Mouse (Mus musculus) left cerebral cortex, postnatal 10 days (tissue): ENCODE measurements around the gene Nuak1. TPM values are rescaled to one million over a fixed set of nuclear protein-coding genes. Genes with fewer than 3 reads are reported as not detected.
"Not testable (repeated sequence)": the region's sequence is repeated elsewhere in the genome, so short reads cannot be mapped to it uniquely, and the experiment has no call there.

Source experiments
- DNase-seq, 2 experiments: peaks; one replicate each; pipeline ENCODE4 v3.0.0; 2021 to 2022; ENCODE audit warnings: low spot score in 2 of 2, mixed read lengths in 1 of 2; ENCODE audit errors: extremely low spot score in 1 of 2
- intact Hi-C: fragments of 180-260 bp; cut with DNase I; formaldehyde crosslinking; loops from one replicate; pipeline ENCODE4 v1.15.1; 2025
- total RNA-seq, 2 experiments: library from RNA; stranded (reverse); gene quantifications; 2 replicates each; pipeline ENCODE4 v1.2.3; 2021

Nuak1 gene
- total RNA-seq: 10 to 100 TPM; 47.7 to 55.0 TPM

DNA sequence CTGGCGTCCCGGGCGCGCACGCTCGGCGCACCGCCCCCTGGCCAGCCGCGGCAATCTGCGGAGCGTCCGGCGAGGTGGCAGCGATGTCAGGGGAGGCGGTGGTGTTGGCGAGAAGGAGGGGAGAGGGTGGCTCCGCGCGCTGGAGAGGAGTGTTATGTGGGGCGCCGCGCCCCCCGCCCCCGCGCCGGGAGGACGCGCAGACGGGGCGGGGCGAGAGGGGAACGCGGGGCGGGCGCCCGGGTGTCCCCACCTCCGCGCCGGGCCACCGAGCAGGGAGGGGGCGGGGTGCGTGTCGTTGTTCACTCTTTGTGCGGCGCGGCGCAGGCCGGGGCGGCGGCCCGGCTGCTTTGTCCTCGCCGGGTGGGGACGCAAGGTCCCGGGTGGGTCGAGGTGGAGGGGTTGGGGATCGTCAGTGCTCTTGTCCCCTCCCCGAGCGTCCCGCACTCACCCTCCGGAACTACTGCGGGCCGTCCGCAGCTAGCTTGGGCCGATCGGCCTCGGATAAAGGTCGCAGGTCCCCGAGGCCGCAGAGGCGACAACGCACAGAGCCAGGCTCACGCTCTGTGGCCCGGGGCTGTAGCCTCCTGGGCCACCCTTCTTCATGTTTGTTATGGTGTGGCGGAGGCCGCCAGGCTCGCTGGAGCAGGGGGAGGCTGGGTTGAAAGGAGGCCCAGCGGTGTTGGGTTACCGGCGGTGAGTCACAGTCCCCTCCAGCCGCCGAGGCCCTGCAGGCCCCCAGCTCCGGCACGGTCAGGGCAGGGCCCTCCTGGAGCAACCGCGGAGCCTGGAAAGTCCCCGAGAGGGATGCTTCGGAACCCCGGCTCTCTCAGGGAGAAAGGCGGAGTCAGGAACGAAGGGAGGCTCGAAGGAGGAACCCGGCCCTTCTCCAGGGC, at the start of gene Nuak1:
Gene Nuak1 (minus strand): TSS at position 57 of the 893 bp plus-strand sequence.
- DNase-seq: peak; percentile 83 to 95
- intact Hi-C loops: loop anchor here (10.0 kb wide), 2 partner anchors 276 to 376 kb away; no protein-coding TSS in a partner anchor

DNA sequence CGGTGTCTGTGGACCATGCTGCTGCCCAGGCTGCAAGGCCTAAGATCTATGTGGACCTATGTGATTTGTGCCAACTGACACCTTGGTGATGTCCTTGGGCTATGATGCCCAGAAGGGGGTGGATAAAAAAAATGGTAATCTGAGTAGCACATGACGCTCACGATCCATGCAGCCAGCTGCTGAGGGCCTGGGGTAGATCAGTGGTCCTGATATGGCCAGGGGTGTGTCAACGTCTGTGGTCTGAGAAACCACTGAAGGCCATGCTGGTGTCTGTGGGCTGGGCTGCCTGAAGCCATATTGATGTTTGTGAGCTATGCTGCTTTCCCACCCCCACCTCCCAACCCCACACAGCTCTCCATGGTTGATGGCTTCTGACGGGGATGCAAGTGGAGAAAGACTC, 49.7 kb upstream of the Nuak1 start:
- no peak for DNase-seq
- intact Hi-C loops: no loop called here

GRCm38 (mm10) chr10:84488315-84488714, 47.9 kb upstream of the Nuak1 start:
- intact Hi-C loops: no loop called here
- peak in 1 of 2 experiments; percentile 54 for DNase-seq

DNA sequence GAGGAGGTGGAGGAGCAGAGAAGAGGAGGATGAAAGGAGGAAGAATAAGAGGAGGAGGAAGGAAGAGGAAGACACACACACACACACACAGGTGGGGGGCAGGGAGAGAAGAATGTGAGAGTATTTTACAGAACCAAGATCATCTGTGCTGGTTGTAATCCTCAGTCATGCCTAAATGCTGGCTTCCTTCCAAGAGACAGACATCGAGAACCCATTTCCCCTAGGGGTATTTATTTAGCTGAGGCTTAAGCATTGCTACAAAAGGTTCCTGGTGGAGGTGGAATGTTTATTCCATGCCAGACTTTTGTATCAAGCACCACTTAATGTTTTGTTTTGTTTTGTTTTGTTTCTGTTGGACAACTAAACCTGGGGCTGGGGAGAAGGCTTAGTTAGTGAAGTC, 44.3 kb upstream of the Nuak1 start:
- intact Hi-C loops: no loop called here
- no peak for DNase-seq

DNA sequence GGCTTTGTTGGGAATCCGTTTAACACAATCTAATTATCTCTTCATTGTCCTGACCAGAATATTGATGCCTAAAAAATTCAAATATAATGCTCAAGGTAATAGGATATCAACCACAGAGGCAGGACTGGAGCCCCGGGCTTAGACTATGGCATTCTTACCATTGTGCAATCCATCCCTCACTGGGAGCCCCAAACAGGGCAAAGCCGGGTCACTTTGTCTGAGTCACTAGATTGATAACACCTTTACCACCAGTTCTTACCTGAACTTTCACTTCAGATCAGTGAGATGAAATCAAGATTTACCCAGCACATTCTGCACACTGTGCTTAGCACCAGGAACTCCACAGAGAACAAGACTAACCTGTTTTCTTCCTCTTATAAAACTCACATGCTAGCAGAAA, 43.2 kb upstream of the Nuak1 start:
- intact Hi-C loops: no loop called here
- no peak for DNase-seq

DNA sequence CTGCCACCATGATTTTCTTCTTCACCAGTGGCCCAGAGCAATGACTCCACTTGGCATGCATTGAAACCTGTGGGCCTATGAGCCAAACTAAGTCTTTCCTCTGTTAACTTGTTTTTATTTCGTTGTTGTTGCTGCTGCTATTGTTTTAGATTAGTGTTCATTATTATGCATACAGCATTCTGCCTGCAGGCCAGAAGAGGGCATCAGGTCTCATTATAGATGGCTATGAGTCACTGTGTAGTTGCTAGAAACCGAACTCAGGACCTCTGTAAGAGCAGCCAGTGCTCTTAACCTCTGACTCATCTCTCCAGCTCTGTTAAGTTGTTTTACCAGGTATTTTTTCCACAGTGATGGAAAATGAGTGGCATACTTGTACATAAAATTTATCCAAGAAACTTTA, 42.7 kb upstream of the Nuak1 start:
- DNase-seq: no peak
- intact Hi-C loops: no loop called here

- DNase-seq, intact Hi-C loops: not testable (repeated sequence)
Measured at GRCm38 (mm10) chr10:84482418-84482817, 42.0 kb upstream of the Nuak1 start.

GRCm38 (mm10) chr10:84481327-84481671, 40.9 kb upstream of the Nuak1 start:
- intact Hi-C loops: no loop called here
- no peak for DNase-seq

- intact Hi-C loops: no loop called here
- DNase-seq: no peak
Measured at GRCm38 (mm10) chr10:84480667-84481326, 40.4 kb upstream of the Nuak1 start.

- intact Hi-C loops: no loop called here
- no peak for DNase-seq
Measured at GRCm38 (mm10) chr10:84480146-84480545, 39.7 kb upstream of the Nuak1 start.

- peak in 1 of 2 experiments; percentile 25 for DNase-seq
- intact Hi-C loops: no loop called here
Measured at GRCm38 (mm10) chr10:84477613-84478076, 37.2 kb upstream of the Nuak1 start.

- DNase-seq: no peak
- intact Hi-C loops: no loop called here
Measured at GRCm38 (mm10) chr10:84477045-84477612, 36.7 kb upstream of the Nuak1 start.

GRCm38 (mm10) chr10:84467555-84468164, 27.3 kb upstream of the Nuak1 start:
- DNase-seq: no peak
- intact Hi-C loops: no loop called here

- no peak for DNase-seq
- intact Hi-C loops: no loop called here
Measured at GRCm38 (mm10) chr10:84465511-84465910, 25.1 kb upstream of the Nuak1 start.

- DNase-seq: no peak
- intact Hi-C loops: no loop called here
Measured at GRCm38 (mm10) chr10:84460420-84461101, 20.2 kb upstream of the Nuak1 start.

DNA sequence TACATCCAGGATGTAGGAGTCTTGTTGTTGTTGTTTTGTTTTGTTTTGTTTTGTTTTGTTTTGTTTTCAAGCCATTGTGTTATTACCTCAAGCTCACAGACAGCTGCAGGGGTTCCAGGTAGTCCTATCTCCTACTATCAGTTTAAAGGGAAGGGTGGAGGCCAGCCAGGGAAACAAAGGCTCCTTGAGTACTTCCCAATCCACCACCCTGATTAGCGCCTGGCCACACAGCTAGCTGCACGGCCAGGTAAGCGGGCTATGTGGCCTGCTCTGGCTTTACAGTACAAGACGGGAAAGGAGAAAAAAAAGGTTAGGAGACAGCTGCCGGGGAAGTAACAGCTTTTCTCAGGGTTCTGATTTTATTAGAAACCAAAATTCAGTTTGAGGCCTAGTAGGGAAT, 17.7 kb upstream of the Nuak1 start:
- DNase-seq: no peak
- intact Hi-C loops: no loop called here

GRCm38 (mm10) chr10:84457539-84457938, 17.1 kb upstream of the Nuak1 start:
- intact Hi-C loops: no loop called here
- no peak for DNase-seq

DNA sequence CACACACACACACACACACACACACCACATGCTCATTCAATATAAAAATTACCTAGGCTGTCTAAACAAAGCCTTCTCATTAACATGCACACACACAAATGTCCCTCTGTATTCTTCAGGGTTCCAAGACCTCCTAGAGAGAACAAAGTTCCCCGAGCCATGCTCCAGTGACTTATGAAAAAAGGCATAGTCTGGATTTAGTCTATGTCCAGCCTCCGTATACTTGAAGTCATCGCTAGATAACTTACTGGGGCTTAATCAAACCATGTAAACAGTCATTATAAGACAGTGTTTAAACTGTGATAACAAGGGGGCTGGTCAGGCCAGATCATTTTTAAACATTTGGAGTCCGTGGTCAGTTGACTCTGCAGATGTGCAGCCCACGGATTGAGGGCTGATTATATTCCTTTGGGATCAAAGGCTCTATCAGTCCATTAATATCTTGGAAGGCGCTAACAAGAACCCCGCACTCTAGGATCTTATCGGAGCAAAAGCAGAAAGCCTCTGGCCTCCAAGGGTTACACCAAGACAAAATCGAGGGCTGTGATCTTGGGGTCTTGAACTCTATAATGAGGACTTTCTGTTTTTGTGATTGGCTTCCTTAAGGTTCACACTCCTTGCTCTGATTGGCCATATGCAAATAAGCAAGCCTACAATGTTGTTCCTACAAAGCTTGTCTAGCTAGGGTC, 16.4 kb upstream of the Nuak1 start:
- intact Hi-C loops: no loop called here
- DNase-seq: no peak
